Mouse (Mus musculus) thymus, adult 2 months (tissue): ENCODE data around the gene Ankrd34c. TPM values are rescaled to one million over a fixed set of nuclear protein-coding genes. Genes with fewer than 3 reads are reported as not detected.

ENCODE experiments used
- DNase-seq: peaks from one replicate; pipeline ENCODE4 v3.0.0; 2021
- H3K27ac ChIP-seq: fragments of 200-500 bp; 2 replicates; pipeline ENCODE4 v1.5.1; 2012; ENCODE audit warnings: low read length, control low read depth; ENCODE audit not compliant: control insufficient read depth, insufficient read depth
- H3K27me3 ChIP-seq: fragments of 200-500 bp; 2 replicates; pipeline ENCODE4 v1.6.1; 2012; ENCODE audit warnings: mild to moderate bottlenecking, low read length, moderate library complexity, mixed read lengths; ENCODE audit not compliant: control insufficient read depth, insufficient read depth
- H3K36me3 ChIP-seq: fragments of 200-500 bp; 2 replicates; pipeline ENCODE4 v1.6.1; 2012; ENCODE audit warnings: mild to moderate bottlenecking, low read length, moderate library complexity; ENCODE audit not compliant: control insufficient read depth, insufficient read depth
- H3K4me1 ChIP-seq: fragments of 200-500 bp; replicated peaks from 2 replicates; pipeline ENCODE4 v1.6.1; 2012; ENCODE audit warnings: low read length; ENCODE audit not compliant: control insufficient read depth, insufficient read depth
- H3K4me3 ChIP-seq: fragments of 200-500 bp; 2 replicates; pipeline ENCODE4 v1.5.1; 2012; ENCODE audit warnings: mild to moderate bottlenecking, low read length, control low read depth, moderate library complexity; ENCODE audit not compliant: control insufficient read depth, insufficient read depth
- CTCF ChIP-seq: fragments of 200-500 bp; IDR thresholded peaks from 2 replicates; pipeline ENCODE4 v1.5.1; 2012; ENCODE audit warnings: mild to moderate bottlenecking, control low read depth, low read length, moderate library complexity, borderline replicate concordance; ENCODE audit not compliant: control insufficient read depth, poor library complexity, insufficient read depth; ENCODE audit errors: extremely low read depth
- POLR2A ChIP-seq: fragments of 200-500 bp; IDR thresholded peaks from 2 replicates; pipeline ENCODE4 v1.6.1; 2012; ENCODE audit warnings: mild to moderate bottlenecking, low read length, control low read depth, moderate library complexity; ENCODE audit not compliant: control insufficient read depth, poor library complexity, insufficient read depth; ENCODE audit errors: extremely low read depth
- WGBS: fragments of 180-500 bp; shearing (Covaris S2); methylation state at CpG from one replicate; pipeline ENCODE4 v1.1.7; 2018; 5-methylcytosine and 5-hydroxymethylcytosine counted together
- polyA plus RNA-seq: library from polyadenylated mRNA; depleted of rRNA; stranded (reverse); fragments of >200 nt; gene quantifications from 2 replicates; pipeline ENCODE4 v1.2.3, GENCODE M21; 2012

Ankrd34c gene
- polyA plus RNA-seq, 1 experiment: not detected

DNA sequence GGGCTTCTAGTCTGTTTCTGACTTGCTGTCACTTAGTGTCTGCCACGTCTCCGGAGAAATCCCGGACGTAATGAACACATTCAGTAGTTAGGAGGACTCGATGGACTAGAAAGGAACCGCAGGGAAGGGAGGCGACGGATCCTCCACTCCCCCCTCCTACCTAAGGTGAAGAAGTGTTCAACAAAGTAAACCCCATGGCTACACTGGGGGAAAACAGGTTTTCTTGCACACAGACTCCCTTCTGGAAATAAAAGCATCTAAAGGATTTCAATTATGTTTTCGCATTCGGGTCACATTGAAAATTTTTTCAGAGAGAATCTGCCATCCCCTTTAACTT, 33.1 kb downstream of the Ankrd34c start:
- peak overlapping the region; percentile 76 for H3K4me3 ChIP-seq
- no peaks in the 10 kb centered on the region for H3K27me3 ChIP-seq
- no peak for TF ChIP-seq CTCF
- TF ChIP-seq POLR2A: no peak
- peak overlapping the region; percentile 67; the same call in 1 of the 2 replicates for H3K27ac ChIP-seq
- DNase-seq: no peak
- no peaks in the 10 kb centered on the region for H3K36me3 ChIP-seq
- 12% methylated on average over 10 of the region's 10 CpGs for WGBS
- H3K4me1 ChIP-seq: peaks cover 8% of the 10 kb centered on the region; the same call in 1 of the 2 replicates

DNA sequence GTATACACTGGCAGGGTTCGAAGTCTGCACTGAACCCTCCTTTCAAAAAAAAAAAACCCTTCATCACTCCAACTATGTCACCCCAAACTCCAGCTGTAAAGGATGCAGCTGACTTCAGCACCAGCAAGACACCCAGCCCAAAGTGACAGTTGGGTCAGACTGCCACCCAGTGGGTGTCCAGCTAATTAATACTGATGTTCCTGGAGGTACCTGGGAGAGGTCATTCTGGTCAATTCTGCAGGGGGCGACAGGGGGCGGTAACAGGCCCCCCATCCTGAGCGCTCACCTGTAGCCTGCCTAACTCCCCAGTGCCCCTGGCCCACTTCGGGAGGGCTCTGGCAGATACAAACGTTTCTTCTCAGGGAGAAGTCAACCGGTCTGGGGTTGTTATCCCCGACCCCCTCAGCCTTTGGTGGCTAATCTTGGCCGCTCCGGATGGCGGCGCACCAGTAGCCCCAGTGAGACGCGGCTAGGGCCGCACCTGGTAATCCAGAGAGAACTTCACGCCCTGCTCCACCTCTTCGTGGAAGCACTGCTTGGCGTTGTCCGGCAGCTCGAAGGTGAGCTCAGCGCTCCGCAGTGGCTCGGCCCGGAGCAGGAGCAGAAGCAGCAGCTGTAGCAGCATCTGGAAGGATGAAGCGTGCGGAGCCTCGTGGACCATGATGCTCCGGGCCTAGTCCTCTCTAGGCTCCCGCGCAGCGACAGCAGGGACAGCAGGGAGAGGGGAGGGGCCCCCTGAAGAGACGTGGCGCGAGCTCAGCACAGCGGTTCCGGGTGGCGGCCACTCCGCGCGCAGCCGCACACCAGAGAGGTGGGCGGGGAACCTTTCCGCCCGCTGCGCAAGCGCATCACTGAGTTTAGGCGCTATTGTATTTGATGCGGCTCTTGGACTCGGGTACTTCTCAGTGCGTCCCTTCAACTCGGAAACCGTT, 33.7 kb downstream of the Ankrd34c start, which contains the start of gene Tmed3:
Gene Tmed3, minus strand, starts transcription at position 804 of the 932 bp plus-strand sequence.
- H3K4me3 ChIP-seq: peak within 1 kb of the TSS; percentile 76
- no peaks in the 10 kb centered on the region for H3K27me3 ChIP-seq
- TF ChIP-seq CTCF: 0 out of 2 replicates have a peak, but pooled peaks have one; percentile 30
- peak; percentile 69; the same call in 1 of the 2 replicates for TF ChIP-seq POLR2A
- peak; percentile 93 for DNase-seq
- 2% methylated on average over 52 of the region's 52 CpGs for WGBS
- no peaks in the 10 kb centered on the region for H3K36me3 ChIP-seq
- peaks cover 8% of the 10 kb centered on the region; the same call in 1 of the 2 replicates for H3K4me1 ChIP-seq
- peak within 1 kb of the TSS; percentile 67; the same call in 1 of the 2 replicates for H3K27ac ChIP-seq

DNA sequence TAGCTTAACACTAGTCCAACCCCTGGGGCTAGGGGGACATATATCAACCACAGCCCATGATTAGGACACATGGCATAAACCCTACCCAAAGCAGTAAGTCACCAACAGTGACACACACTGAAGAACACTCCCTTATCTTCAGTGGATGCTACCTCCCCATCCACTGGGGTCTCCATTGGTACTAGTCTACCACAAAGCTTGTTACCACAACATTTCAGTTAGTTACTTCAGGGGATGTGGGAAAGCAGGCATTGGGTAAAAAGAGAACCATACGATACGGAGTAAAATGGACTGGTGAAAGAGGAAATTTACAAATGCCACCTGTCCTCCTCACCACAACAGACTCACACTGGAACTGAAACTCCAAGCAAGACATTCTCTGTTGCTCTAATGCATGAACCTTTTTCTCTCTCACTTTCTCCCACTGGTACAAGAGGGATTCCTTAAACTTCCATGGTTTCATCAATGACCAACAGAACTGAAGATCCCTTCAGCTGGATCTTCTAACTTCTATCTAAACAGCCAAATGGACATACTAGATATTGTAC, 37.3 kb downstream of the Ankrd34c start:
- no peaks in the 10 kb centered on the region for H3K36me3 ChIP-seq
- H3K27ac ChIP-seq: no peak overlapping the region
- H3K4me3 ChIP-seq: no peak overlapping the region
- no peak for DNase-seq
- TF ChIP-seq POLR2A (no peak), CTCF (no peak)
- peaks cover 8% of the 10 kb centered on the region; the same call in 1 of the 2 replicates for H3K4me1 ChIP-seq
- WGBS: 32% methylated on average over 2 of the region's 2 CpGs
- H3K27me3 ChIP-seq: no peaks in the 10 kb centered on the region

DNA sequence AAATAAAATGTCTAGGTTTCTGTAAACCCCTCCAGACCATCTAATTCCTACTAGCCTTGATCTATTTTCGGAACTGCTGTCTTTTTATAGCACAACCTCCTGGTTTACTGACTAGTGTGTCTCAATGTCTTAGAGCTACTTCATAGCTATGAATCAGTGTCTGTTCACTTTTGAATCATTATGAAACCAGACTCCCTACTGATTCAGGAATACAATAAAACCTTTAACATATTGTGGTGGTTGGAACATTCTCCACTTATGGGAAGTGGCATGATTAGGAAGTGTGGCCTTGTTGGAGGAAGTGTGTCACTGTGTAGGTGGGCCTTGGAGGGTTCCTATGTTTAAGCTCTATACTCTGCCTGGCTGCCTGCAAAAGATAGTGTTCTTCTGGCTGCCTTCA, 43.1 kb downstream of the Ankrd34c start:
- Histone ChIP-seq H3K27ac (no peak overlapping the region), H3K27me3 (no peaks in the 10 kb centered on the region), H3K4me3 (no peak overlapping the region), H3K36me3 (no peaks in the 10 kb centered on the region), H3K4me1 (no peaks in the 10 kb centered on the region)
- TF ChIP-seq POLR2A (no peak), CTCF (no peak)
- 97% methylated on average over 1 of the region's 1 CpGs for WGBS
- no peak for DNase-seq

DNA sequence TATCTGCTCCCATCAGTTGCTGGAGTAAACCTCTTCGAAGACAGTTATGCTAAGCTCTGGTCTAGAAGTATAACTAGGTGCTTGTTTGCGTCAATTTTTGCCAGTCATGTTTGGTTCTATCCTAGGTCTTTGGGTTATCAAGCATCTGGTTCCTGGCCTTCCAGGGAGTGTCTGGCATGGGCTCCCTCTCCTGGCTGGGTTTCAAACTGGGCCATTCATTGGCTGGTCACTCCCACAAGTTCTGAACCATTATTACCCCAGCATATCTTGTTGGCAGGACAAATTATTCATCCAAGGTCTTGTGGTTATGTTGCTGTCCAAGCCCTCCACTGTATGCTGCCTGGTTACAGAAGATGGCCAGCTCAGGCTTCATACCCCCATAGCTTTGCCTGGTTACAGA, 44.6 kb downstream of the Ankrd34c start:
- WGBS: 97% methylated on average over 2 of the region's 2 CpGs

DNA sequence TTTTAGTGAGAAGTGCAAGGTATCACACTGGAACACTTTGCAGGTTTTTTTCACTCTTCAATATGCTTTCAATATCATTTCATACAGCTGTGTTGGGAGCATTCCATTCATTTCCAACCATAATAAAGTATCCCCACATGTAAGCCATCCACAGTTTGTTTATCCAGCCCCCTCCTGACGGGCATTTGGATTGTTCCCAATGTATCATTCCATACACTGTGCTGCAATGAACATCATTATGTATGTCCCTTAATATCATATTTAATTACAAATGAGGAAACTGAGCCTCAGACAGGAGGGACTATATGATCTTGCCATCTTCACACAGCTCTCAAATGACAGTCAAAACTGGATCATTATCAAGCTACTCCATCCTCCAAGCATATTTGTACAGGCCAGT, 49.1 kb downstream of the Ankrd34c start:
- DNase-seq: no peak
- Histone ChIP-seq H3K27ac (no peak overlapping the region), H3K4me3 (no peak overlapping the region), H3K4me1 (no peaks in the 10 kb centered on the region), H3K36me3 (no peaks in the 10 kb centered on the region), H3K27me3 (no peaks in the 10 kb centered on the region)
- no peak for TF ChIP-seq CTCF
- WGBS: 81% methylated on average over 1 of the region's 1 CpGs

More for the DNA sequence above, 44.6 kb downstream of the Ankrd34c start:
- Histone ChIP-seq H3K4me1 (no peaks in the 10 kb centered on the region), H3K27me3 (no peaks in the 10 kb centered on the region), H3K4me3 (no peak overlapping the region), H3K36me3 (no peaks in the 10 kb centered on the region), H3K27ac (no peak overlapping the region)
- DNase-seq: no peak
- no peak for TF ChIP-seq POLR2A
- no peak for TF ChIP-seq CTCF
